Mouse (Mus musculus) lung, postnatal 0 days (tissue): ENCODE measurements around the gene Myo10.

Experiments used
- CTCF ChIP-seq: IDR thresholded peaks from 2 replicates; pipeline ENCODE4 v1.5.1; 2016; ENCODE audit warnings: antibody characterized with exemption, mild to moderate bottlenecking
- EP300 ChIP-seq: IDR thresholded peaks from 2 replicates; pipeline ENCODE4 v1.6.1; 2016; ENCODE audit warnings: antibody characterized with exemption, mild to moderate bottlenecking, control low read depth

DNA sequence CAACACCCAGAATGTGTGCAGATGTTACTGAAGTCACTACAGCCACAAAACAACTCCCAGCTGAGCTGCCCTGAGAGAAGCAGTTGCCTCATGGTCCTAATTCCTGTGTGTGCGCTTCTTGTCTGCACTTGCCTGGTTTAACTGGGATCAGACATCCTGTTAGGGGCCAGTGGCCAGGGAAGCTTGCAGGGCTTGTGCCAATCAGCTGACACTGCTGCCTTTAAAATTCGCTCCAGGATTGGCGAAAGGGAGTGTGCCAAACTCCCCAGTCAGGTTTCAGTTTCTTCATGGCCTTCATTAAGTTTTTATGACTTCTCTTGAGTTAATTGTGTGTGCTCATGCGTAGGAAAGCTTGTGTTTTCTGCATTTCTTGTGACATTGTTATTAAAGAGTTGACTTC lies 3.1 kb downstream of the Myo10 start:
- no peak for TF ChIP-seq CTCF
- TF ChIP-seq EP300 = no peak
